ENCODE assay signal across 20 mouse cellular contexts in genomic region chr2:114153247-114153646, GRCm38 (mm10).
"Had no signal": no experiment of that assay in that cellular context is flagged by ENCODE, and none has a peak within 500 bp of the region (broad histone marks: within the 10 kb centered on the region; RNA-seq: fewer than 3 reads in every experiment).

No protein-coding gene starts in this region.

- H3K4me1 ChIP-seq: limb, embryonic 10.5 days; limb, embryonic 13.5 days; lung, embryonic 15.5 days; midbrain, embryonic 10.5 days; midbrain, embryonic 13.5 days had no signal

- H3K27me3 ChIP-seq: limb, embryonic 13.5 days; liver, embryonic 12.5 days; liver, embryonic 15.5 days; lung, embryonic 15.5 days; megakaryocyte, embryonic 14.5 days; midbrain, embryonic 13.5 days had no signal

- H3K4me2 ChIP-seq: limb, embryonic 13.5 days; liver, embryonic 12.5 days; liver, embryonic 15.5 days; lung, embryonic 15.5 days; midbrain, embryonic 13.5 days had no signal

- ATAC-seq: liver, embryonic 12.5 days; midbrain, embryonic 13.5 days; midbrain, embryonic 16.5 days had no signal

- DNase-seq: kidney, adult 9 months; kidney, postnatal 14 days; layer of hippocampus, adult 9-11 months; liver; lung, adult 18-20 months; lung, postnatal 10 days; lung, postnatal 36 days; thymus, adult 18-20 months; thymus, postnatal 25 days had no signal

- H3K27ac ChIP-seq: layer of hippocampus, adult 2 months; limb, embryonic 10.5 days; limb, embryonic 13.5 days; liver, embryonic 12.5 days; liver, embryonic 15.5 days; lung, embryonic 15.5 days; midbrain, embryonic 10.5 days; midbrain, embryonic 13.5 days had no signal

- H3K4me3 ChIP-seq: layer of hippocampus, adult 2 months; limb, embryonic 10.5 days; limb, embryonic 13.5 days; liver, embryonic 12.5 days; liver, embryonic 15.5 days; lung, embryonic 15.5 days; megakaryocyte, embryonic 14.5 days; midbrain, embryonic 10.5 days; midbrain, embryonic 13.5 days; myocyte had no signal

- H3K9ac ChIP-seq: limb, embryonic 13.5 days; liver, embryonic 12.5 days; liver, embryonic 15.5 days; lung, embryonic 15.5 days; midbrain, embryonic 13.5 days had no signal

- H3K9me3 ChIP-seq: limb, embryonic 10.5 days; limb, embryonic 13.5 days; liver, embryonic 12.5 days; liver, embryonic 15.5 days; lung, embryonic 15.5 days; megakaryocyte, embryonic 14.5 days; midbrain, embryonic 10.5 days; midbrain, embryonic 13.5 days had no signal
